Mouse (Mus musculus) T-helper 2 cell (primary cell): ENCODE measurements around the gene H2-Eb2.

Source experiments
- in situ Hi-C: fragments of 300-600 bp; cut with MboI, MseI; formaldehyde crosslinking; loops from one replicate; pipeline ENCODE4 v1.15.1; 2025; ENCODE audit warnings: high pct_unique_total_duplicates

The H2-Eb2 gene

DNA sequence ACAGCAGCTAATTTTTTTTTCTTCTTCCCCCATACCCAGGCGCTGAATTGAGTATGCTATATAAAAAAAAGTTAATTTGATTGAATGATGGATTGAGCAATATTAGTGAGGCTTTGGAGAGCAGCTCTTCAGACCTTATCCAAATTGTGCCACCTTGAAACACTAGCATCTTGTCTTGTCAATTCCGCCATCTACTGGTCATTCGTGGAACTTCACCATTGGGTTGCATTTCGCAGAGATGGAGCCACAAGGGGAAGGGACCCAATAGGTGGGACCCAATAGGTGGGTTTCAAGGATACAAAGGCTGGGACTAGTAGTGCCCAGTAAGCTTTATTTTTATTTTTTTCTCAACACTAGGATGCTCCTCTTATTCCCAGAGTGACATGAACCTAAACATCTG is 24.0 kb downstream of the H2-Eb2 start:
- in situ Hi-C loops = loop anchor here (5.0 kb wide), 1 partner anchor 77 kb away; no protein-coding TSS in a partner anchor

GRCm38 (mm10) chr17:34354539-34354938 is 29.1 kb downstream of the H2-Eb2 start, which contains the start of gene Btnl2:
Gene Btnl2 (plus strand): TSS chr17:34354822.
- in situ Hi-C loops = loop anchor here (5.0 kb wide), 1 partner anchor 107 kb away; no protein-coding TSS in a partner anchor

DNA sequence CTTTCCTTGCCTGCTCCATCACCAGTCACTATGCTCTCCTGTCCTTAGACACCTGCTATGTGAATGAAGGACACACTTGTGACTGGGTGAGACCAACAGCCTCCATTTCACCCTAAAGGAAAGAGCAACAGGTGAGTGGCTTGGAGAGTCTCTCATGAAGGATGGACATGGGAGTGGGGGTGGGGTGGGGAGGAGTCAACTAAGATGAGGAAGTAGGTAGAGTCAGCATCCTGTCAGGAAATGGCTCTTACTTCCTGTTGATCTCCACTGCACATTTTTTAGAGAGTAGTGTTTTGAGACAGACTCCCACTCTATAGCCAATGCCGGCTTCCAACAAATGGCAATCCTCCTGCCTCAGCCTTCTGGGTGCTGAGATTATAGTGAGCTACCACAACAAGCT is 29.5 kb downstream of the H2-Eb2 start:
- in situ Hi-C loops = loop anchor here (5.0 kb wide), 1 partner anchor 108 kb away; no protein-coding TSS in a partner anchor

DNA sequence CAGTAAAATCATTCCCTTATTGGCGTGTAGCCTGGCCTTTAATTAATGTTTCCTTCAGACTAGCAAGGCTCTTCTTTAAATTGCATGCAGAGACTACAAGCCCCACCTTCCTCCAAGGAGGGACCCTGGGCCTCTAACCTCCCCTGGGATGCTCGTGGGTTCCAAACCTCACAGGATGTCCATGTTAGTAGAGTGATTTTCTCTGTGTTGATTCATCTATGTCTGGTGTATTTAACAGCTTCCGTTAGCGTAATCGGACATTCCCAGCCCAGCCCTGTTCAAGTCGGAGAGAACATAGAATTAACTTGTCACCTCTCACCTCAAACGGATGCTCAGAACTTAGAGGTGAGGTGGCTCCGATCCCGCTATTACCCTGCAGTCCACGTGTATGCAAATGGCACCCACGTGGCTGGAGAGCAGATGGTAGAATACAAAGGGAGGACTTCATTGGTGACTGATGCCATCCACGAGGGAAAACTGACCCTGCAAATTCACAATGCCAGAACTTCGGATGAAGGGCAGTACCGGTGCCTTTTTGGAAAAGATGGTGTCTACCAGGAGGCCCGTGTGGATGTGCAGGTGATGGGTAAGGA is 37.6 kb downstream of the H2-Eb2 start:
- in situ Hi-C loops = no loop called here

DNA sequence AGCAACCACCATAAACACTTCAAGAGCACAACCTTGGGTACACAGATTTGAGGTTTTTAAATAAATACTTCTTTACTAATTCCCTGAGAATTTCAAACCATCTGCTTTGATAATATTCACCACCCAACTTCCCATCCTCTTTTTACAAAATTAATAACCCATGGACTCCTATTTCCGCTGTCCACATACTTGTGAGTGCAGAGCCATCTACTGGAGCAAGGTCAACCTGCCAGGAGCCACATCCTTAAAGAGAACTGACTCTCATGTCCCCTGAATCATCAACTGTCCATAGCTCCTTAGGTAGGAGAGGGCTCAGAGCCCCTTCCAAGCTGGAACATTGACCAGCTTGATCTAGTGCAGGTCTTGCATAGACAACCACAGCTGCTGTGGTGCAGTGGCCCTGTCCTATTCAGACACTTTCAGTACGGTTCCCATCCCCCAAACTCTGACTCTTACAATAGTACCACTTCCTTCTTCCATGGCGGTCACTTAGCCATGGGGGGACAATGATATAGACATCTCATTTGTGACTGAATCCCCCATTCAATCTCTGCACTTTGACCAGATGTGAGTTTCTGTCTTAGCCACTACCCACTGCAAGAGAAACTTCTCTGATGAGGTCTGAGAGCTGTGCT is 38.3 kb downstream of the H2-Eb2 start:
- in situ Hi-C loops = no loop called here

- in situ Hi-C loops = no loop called here
Measured at GRCm38 (mm10) chr17:34365031-34365430, 39.6 kb downstream of the H2-Eb2 start.

GRCm38 (mm10) chr17:34370563-34370962 is 45.1 kb downstream of the H2-Eb2 start:
- in situ Hi-C loops = no loop called here

- in situ Hi-C loops = no loop called here
Measured at GRCm38 (mm10) chr17:34373055-34373709, 47.7 kb downstream of the H2-Eb2 start.

DNA sequence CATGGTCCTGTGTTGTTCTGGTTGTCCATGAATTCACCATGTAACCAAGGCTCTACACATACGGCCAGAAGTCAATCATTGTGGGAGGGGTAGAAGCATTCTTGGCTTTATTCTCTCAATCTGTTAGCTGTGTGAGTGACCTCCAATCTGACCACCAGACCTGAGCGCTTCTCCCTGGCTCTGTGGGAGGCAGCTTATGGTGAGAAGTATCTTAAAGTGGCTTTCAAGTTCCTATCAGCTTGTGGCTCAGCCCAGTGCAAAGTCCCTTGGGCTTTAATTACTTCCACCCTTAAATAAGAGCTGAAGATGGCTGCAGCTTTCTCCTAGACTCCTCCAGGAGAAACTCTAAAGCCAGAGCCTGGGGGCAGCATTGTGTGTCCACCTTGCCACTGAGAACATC is 51.4 kb downstream of the H2-Eb2 start, which contains the start of gene Btnl1:
Gene Btnl1, plus strand, starts transcription at position 286 of the 400 bp plus-strand sequence.
- in situ Hi-C loops = no loop called here

- in situ Hi-C loops = no loop called here
Measured at GRCm38 (mm10) chr17:34377450-34378209, 52.2 kb downstream of the H2-Eb2 start.

- in situ Hi-C loops = no loop called here
Measured at GRCm38 (mm10) chr17:34378716-34379115, 53.3 kb downstream of the H2-Eb2 start.

GRCm38 (mm10) chr17:34379451-34379850 is 54.0 kb downstream of the H2-Eb2 start:
- in situ Hi-C loops = no loop called here

- in situ Hi-C loops = no loop called here
Measured at GRCm38 (mm10) chr17:34381876-34382275, 56.4 kb downstream of the H2-Eb2 start.

DNA sequence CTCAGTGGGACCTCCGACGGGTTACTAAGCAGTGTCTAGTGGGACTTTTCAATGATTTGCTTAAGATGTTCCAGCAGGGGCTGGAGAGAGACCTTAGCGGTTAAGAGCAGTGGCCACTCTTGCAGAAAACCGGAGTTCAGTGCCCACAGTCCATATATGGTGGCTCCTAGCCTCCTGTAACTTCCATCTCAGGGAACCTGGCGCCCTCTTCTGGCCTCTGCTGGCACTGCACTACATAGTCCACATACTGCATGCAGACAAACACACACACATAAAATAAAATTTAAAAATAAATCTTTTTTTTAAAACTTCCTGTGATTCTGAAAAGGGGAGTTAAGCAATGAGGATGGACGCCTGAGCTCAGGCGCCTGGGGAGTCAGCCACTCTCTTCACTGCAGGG is 57.7 kb downstream of the H2-Eb2 start:
- in situ Hi-C loops = no loop called here

DNA sequence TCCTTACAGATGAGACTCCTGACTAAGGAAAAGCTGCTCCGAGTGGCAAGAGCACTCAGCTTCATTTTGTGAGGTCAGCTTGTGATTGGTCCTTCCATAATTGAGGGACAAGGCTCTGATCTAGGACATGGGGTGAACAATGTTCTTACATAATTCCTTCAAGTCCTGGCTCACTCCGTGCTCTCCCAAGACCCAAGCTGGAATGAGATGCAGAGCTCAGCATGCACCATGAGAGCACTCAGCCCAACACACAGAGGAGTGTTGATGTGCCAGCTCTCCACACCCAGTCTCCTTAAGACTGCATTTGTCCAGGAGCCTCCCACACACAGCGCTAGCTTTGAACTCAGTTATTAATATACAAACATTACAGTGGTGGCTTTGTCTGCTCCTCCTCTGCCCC is 59.2 kb downstream of the H2-Eb2 start:
- in situ Hi-C loops = no loop called here

GRCm38 (mm10) chr17:34386656-34387055 is 61.2 kb downstream of the H2-Eb2 start:
- in situ Hi-C loops = no loop called here

- in situ Hi-C loops = no loop called here
Measured at GRCm38 (mm10) chr17:34388513-34388912, 63.0 kb downstream of the H2-Eb2 start.
